Mouse (Mus musculus) heart, postnatal 0 days (tissue): ENCODE measurements around the gene Zbtb17. TPM values are rescaled to one million over a fixed set of nuclear protein-coding genes. Genes with fewer than 3 reads are reported as not detected.

Experiments
- ATAC-seq: fragments of 200-750 bp; cut with Nextera tagmentation; 2 replicates; pipeline ENCODE4 v1.8.0; 2017; ENCODE audit warnings: low read depth, moderate number of reproducible peaks, moderate library complexity; ENCODE audit not compliant: insufficient read depth
- DNase-seq: peaks from one replicate; pipeline ENCODE4 v3.0.0-alpha.2; 2016; ENCODE audit warnings: low spot score
- H3K27ac ChIP-seq: fragments of 300-500 bp; sonication (generic); 2 replicates; pipeline ENCODE4 v1.5.1; 2014; ENCODE audit warnings: low read depth, mild to moderate bottlenecking
- H3K27me3 ChIP-seq: fragments of 300-500 bp; sonication (generic); 2 replicates; pipeline ENCODE4 v1.6.1; 2014; ENCODE audit warnings: low read length, mixed read lengths; ENCODE audit not compliant: control insufficient read depth, insufficient read depth
- H3K36me3 ChIP-seq: fragments of 300-500 bp; sonication (generic); replicated peaks from 2 replicates; pipeline ENCODE4 v1.6.1; 2014; ENCODE audit warnings: low read length, mixed read lengths; ENCODE audit not compliant: control insufficient read depth, insufficient read depth
- H3K4me1 ChIP-seq: fragments of 300-500 bp; sonication (generic); 2 replicates; pipeline ENCODE4 v1.6.1; 2014; ENCODE audit warnings: antibody characterized with exemption; ENCODE audit not compliant: control insufficient read depth, insufficient read depth
- H3K4me2 ChIP-seq: fragments of 300-500 bp; sonication (generic); 2 replicates; pipeline ENCODE4 v1.6.1; 2014; ENCODE audit warnings: low read depth, mild to moderate bottlenecking, low read length, moderate library complexity
- H3K4me3 ChIP-seq: fragments of 300-500 bp; sonication (generic); 2 replicates; pipeline ENCODE4 v1.5.1; 2014; ENCODE audit warnings: low read depth, low read length
- H3K9ac ChIP-seq: fragments of 300-500 bp; sonication (generic); replicated peaks from 2 replicates; pipeline ENCODE4 v1.6.1; 2014; ENCODE audit warnings: low read depth, low read length, mixed read lengths
- H3K9me3 ChIP-seq: fragments of 300-500 bp; sonication (generic); replicated peaks from 2 replicates; pipeline ENCODE4 v1.6.1; 2016; ENCODE audit warnings: low read length; ENCODE audit not compliant: control insufficient read depth
- CTCF ChIP-seq: IDR thresholded peaks from 2 replicates; pipeline ENCODE4 v1.5.1; 2016; ENCODE audit warnings: antibody characterized with exemption, control low read depth, low read depth
- EP300 ChIP-seq: IDR thresholded peaks from 2 replicates; pipeline ENCODE4 v1.6.1; 2016; ENCODE audit warnings: antibody characterized with exemption, low read depth
- WGBS: fragments of 180-500 bp; shearing (Covaris S2); extraction: QIAGEN DNeasy Blood & Tissue Kit; methylation state at CpG from one replicate; pipeline ENCODE4 v1.1.7; 2014; 5-methylcytosine and 5-hydroxymethylcytosine counted together
- polyA plus RNA-seq: library from polyadenylated mRNA; unstranded; fragments of >200 nt; fragmentation: Nextera tagmentation; extraction: Ambion mirVana; gene quantifications from 2 replicates; pipeline ENCODE4 v1.2.1, GENCODE M21; 2015
- total RNA-seq: library from RNA; depleted of rRNA; stranded (reverse); fragments of >200 nt; gene quantifications from 2 replicates; pipeline ENCODE4 v1.2.3, GENCODE M21; 2014; ENCODE audit warnings: low replicate concordance

The Zbtb17 gene
- total and polyA plus RNA-seq, 2 experiments from 2014 or later, result 18.1 to 32.7 TPM

DNA sequence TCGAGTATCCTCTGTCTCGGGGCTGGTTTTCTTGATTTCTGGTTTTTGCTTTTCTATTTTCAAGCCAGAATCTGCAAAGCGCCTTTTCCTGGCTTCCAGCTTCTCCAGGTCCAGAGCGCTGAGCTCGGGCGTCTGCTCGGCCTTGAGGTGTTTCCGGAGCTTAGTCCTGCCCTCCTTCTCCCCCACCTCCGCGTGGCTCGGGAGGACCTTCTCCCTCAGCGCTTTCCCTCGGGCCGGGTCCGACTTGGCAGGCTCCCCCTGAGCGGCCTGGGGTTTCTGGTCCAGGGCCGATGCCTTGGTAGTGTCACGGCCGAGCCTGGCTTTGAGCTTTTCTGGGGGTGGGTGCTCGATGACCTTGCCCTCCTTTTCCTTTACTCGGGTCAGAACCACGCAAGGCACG lies 33.8 kb downstream of the Zbtb17 start:
- peak overlapping the region; percentile 61 for H3K27ac ChIP-seq

DNA sequence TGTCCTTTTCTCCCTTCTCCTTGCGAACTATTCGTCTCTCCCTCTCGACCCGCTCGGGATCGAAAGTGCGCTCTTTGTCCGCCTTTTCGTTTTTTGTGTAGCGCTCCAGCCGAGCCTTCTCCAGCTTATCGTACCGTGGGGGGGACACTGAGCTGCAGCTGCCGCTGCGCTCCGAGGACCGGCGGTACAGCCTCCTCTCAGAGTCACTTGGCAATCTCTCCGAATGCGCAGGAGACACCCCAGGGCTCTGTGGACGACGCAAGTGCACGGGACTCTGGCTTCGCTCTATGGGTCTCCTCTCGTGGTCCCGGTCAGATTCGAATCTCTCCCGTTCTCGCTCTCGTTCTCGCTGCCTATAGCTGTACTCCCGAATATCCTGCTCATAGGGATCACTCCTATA lies 34.3 kb downstream of the Zbtb17 start:
- Histone ChIP-seq H3K4me2 (no peak overlapping the region), H3K27me3 (no peaks in the 10 kb centered on the region), H3K9me3 (no peaks in the 10 kb centered on the region), H3K4me1 (no peaks in the 10 kb centered on the region), H3K4me3 (no peak overlapping the region), H3K27ac (no peak overlapping the region), H3K36me3 (peaks cover 96% of the 10 kb centered on the region), H3K9ac (no peak overlapping the region)
- WGBS, result 94% methylated on average over 32 of the region's 32 CpGs
- DNase-seq (no peak), ATAC-seq (no peak)
- TF ChIP-seq CTCF (no peak), EP300 (no peak)

More for the DNA sequence above, 33.8 kb downstream of the Zbtb17 start:
- DNase-seq (no peak), ATAC-seq (no peak)
- no peak overlapping the region for H3K4me3 ChIP-seq
- no peak for TF ChIP-seq CTCF
- no peak for TF ChIP-seq EP300
- peaks cover 96% of the 10 kb centered on the region for H3K36me3 ChIP-seq
- WGBS, result 86% methylated on average over 23 of the region's 23 CpGs
- no peaks in the 10 kb centered on the region for H3K9me3 ChIP-seq
- H3K27me3 ChIP-seq, result no peaks in the 10 kb centered on the region
- no peaks in the 10 kb centered on the region for H3K4me1 ChIP-seq
- no peak overlapping the region for H3K9ac ChIP-seq
- H3K4me2 ChIP-seq, result no peak overlapping the region

DNA sequence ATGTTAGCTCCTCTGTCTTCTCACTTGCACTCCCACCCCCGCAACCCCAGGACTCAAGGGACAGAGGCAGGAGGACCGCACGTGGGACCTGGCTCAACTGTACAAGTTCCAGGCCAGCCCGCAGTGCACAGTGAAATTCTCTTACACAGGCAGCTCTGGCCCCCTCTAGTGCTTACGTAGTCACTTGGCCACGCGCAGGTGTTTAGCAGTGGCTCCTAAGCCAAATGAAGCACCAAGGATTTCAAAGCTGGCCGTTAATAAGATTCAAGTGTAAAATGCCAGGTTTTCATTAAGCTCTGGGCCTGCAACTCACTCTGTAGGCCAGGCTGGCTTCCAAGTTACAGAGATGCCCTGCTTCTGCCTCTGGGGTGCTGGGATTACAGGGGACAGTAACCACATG lies 35.0 kb downstream of the Zbtb17 start:
- ATAC-seq (no peak), DNase-seq (no peak)
- H3K4me2 ChIP-seq, result no peak overlapping the region
- no peak overlapping the region for H3K27ac ChIP-seq
- TF ChIP-seq EP300 (no peak), CTCF (no peak)
- H3K9ac ChIP-seq, result no peak overlapping the region
- WGBS, result 88% methylated on average over 8 of the region's 8 CpGs
- no peaks in the 10 kb centered on the region for H3K27me3 ChIP-seq
- H3K4me3 ChIP-seq, result no peak overlapping the region
- H3K9me3 ChIP-seq, result no peaks in the 10 kb centered on the region
- peaks cover 96% of the 10 kb centered on the region for H3K36me3 ChIP-seq
- H3K4me1 ChIP-seq, result no peaks in the 10 kb centered on the region

DNA sequence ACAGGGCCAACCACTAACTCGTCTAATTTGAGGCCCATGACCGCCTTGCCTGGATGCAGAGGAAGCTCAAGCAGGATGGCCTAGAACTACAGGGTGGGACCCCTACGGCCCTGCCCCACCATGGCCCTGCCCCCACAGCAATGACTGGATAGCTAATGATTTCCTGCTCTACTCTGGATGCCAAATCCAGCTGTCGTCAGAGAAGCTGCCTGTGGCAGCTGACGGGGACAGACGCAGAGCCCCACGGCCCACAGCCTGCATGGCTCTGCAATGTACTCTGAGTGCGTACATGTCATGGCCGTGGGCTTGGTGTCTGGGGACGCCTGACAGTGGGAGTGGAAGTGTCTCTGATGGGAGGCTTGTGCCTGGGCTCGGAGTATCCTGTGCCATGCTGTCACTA lies 39.6 kb downstream of the Zbtb17 start:
- Histone ChIP-seq H3K36me3 (peaks cover 92% of the 10 kb centered on the region), H3K4me1 (no peaks in the 10 kb centered on the region), H3K27me3 (no peaks in the 10 kb centered on the region), H3K4me2 (no peak overlapping the region), H3K27ac (no peak overlapping the region), H3K9ac (no peak overlapping the region), H3K9me3 (no peaks in the 10 kb centered on the region), H3K4me3 (no peak overlapping the region)
- 51% methylated on average over 11 of the region's 11 CpGs for WGBS
- TF ChIP-seq EP300 (no peak), CTCF (no peak)
- ATAC-seq (no peak), DNase-seq (no peak)

DNA sequence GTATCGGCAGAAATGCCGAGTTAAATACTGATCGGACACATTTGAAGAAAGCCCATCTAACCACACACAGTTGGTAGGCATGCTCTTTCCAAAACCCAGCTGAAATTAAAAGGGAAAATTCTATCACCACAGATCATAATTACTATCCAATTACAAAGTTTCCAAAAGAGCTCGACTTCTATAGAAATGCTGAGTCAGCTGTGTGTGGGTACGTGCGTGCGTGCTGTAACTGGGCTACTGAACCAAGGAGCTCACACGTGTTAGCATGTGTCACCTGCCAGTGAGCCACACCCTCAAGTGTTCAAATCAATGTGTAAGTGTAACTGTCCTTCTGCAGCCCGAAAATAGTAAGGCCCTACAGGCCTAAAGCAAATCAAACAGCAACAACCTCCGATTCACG lies 43.1 kb downstream of the Zbtb17 start:
- Histone ChIP-seq H3K27me3 (no peaks in the 10 kb centered on the region), H3K36me3 (peaks cover 96% of the 10 kb centered on the region), H3K27ac (no peak overlapping the region), H3K4me2 (no peak overlapping the region), H3K9me3 (no peaks in the 10 kb centered on the region), H3K4me1 (no peaks in the 10 kb centered on the region), H3K4me3 (no peak overlapping the region), H3K9ac (no peak overlapping the region)
- no peak for TF ChIP-seq EP300
- no peak for TF ChIP-seq CTCF
- ATAC-seq (no peak), DNase-seq (no peak)
- 96% methylated on average over 11 of the region's 11 CpGs for WGBS

DNA sequence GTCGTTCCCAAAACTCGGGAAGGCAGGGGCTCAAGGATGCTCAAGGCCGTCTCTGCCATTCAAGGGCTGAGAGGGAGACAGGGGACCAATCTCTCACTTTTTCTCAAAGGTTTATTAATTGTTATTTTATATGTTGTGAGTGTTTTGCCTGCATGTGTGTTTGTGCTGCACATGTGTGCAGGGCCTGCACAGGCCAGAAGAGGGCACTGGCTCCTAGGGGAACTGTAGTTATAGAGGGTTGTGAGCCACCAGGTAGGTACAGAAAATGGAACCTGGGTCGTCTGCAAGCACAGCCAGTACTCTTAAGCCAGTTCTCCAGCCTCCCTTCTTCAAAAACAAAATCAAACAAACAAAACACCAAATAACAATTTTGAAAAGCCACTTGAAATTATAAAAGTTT lies 44.2 kb downstream of the Zbtb17 start:
- no peak overlapping the region for H3K9ac ChIP-seq
- DNase-seq (no peak), ATAC-seq (no peak)
- 95% methylated on average over 4 of the region's 4 CpGs for WGBS
- H3K27ac ChIP-seq, result no peak overlapping the region
- TF ChIP-seq EP300 (no peak), CTCF (peak; percentile 51)
- H3K4me3 ChIP-seq, result no peak overlapping the region
- no peak overlapping the region for H3K4me2 ChIP-seq
- peaks cover 96% of the 10 kb centered on the region for H3K36me3 ChIP-seq
- no peaks in the 10 kb centered on the region for H3K9me3 ChIP-seq
- no peaks in the 10 kb centered on the region for H3K27me3 ChIP-seq
- no peaks in the 10 kb centered on the region for H3K4me1 ChIP-seq
